Mouse (Mus musculus) frontal cortex, postnatal 14 days (tissue): Measurements from ENCODE around the gene Glt28d2.
"Not testable (repeated sequence)": the region's sequence is repeated elsewhere in the genome, so short reads cannot be mapped to it uniquely, and the experiment has no call there.

Experiments
- DNase-seq, 2 experiments: peaks; one replicate each; pipeline ENCODE4 v3.0.0; 2022; ENCODE audit warnings: low spot score in 2 of 2

Gene Glt28d2

DNA sequence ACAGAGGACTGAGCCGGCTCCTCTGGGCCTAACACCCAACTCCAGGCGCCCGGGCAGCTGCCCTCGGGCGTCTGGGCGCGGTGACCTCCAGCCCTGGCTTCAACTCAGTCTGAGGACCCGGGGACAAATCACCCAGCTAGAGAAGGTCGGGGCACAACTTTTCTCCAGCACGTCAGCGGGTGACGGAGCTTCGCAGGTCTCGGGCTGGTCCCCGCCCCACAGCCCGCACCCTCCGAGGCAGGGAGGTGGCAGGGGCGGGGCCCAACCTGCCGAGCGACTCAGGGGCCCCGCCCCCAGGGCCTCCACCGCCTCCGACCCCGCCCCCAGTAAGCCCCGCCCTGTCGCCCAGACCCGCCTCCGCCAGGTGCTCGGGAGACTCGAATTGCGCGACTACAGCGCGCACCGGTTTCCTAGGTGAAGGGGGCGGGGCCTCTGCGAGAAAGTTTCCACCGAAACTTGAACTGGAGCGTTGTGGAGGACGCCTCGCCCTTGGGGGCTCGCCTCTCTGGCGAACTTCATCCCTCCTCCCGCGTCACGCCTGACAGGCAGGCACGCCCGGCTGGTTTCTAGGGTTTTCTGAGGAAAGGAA is at the start of gene Glt28d2, which contains the start of gene Gm37240:
Glt28d2 (minus strand) TSS at position 278 of the 589 bp plus-strand sequence.
Gm37240 (minus strand) TSS at position 280 of the 589 bp plus-strand sequence.
- DNase-seq = peak; percentile 48 to 50

DNA sequence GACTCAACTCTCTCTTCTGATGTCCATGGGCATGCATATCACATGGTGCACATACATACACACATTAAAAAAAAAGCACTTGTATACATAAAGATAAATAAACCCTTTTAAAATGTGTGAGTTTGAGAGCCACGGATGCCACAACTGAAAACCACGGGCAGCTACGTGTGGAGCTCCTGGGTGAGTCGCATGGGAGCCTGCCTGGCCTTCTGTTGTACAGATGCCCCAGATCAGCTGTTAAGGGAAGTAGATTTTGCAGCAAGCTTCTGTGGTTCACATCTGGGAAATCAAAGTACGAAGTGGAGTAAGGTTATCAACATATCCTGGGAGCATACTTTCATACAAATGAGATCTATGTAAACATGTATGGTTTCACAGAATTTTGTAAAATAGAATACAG is 46.3 kb upstream of the Glt28d2 start:
- DNase-seq = no peak

DNA sequence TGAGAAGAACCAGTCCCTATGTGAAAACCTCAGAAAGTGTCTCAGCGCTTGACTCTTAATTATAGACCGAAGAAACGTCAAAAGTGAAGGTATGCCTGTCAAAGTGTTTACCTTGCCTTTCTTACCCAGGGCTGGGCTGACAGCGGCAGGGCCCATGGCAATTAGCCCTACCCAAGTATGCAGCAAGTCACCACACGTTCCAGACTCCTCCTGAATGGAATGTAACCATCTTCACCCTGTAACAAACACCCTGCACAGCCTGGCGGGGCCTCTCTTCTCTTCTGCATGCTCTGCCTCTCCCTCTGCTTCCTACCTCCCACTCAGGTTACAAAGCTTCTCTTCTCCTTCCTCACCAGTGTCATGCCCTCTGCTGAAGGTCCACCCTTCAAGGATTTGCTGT is 44.5 kb upstream of the Glt28d2 start:
- DNase-seq = no peak

DNA sequence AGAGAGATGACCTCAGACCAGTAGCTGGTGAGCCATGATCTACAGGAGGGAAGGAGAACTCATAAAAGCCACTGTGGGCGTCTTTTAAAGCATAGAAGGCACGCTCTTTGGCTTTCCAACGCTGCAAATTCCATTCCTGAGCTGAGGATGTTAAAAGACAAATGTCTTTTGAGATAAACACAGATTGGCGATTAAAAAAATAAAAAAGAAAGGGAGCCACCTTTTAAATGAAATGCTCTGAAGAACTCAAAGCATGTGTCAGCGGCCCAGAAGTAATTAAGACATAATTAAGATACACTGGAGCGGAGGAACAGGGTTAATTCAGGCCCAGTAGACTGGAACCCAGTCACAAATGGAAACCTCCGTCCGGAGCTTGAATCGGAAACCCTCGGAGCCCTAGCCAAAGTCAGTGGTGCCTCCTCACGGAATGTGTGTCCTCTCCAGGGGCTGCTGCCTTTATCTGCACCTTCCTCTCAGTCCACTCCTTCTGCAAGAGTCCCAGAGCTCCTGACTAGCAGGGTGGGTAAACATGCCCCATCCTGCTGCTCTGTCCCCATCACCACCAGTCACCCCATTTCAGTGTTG is 43.4 kb upstream of the Glt28d2 start:
- DNase-seq = no peak

DNA sequence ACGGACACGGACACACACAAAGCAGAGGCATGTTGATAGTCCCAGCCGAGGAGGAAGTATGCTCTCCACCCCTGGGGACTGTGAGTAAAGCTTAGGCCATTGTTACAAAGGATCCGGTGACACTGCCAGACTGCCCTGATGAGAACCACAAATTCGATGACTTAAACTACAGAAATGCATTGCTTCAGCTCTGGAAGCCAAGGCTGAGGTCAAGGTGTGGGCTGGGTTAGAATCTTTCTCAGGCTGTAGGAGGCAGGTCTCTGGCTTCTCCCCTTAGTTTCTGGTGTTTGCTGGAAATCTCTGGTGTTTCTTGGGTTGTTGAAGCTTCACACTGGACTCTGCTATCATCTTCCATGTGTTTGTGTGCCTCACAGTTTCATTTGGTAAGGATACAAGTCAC is 42.4 kb upstream of the Glt28d2 start:
- no peak for DNase-seq

DNA sequence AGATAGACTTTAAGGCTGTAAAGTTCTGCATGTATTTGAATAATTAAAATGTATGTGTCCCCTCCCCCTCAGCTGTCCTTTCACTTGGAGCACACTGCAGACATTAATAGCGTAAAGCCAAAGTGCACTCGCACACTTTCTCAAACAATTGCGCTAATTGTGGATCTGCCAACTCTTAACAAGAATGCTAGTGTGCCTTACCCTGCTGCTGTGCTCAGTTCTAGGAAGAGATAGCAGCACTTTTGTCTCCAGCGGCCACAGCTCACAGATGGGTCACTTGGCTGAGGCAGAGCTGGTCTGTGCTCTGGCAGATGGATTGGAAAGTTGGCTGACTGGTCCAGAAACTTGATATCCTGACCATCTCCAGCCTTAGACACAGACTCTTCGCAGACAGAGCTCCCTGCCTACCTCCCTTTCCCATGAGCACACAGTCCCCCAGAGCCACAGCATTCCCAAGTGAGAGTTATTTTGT is 40.9 kb upstream of the Glt28d2 start:
- DNase-seq = peak in 1 of 2 experiments; percentile 35

DNA sequence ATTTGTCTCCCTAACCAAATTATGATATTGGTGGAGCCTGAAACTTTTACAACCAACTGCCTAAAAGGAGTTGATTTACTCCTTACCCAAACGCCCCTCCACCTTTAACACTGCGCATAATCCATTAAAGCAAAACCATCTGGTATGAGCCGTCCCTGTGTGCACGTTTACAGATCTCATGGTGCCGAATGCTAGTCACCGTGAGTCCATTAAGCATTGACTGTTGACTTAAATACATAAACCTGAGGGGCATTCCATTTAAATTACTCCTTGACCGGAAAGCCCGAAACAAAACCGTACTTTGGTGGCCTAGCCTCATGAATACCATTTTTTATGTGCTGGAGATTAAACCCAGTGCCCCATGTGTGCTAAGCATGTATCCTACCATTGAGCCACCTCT is 40.0 kb upstream of the Glt28d2 start:
- no peak for DNase-seq

DNA sequence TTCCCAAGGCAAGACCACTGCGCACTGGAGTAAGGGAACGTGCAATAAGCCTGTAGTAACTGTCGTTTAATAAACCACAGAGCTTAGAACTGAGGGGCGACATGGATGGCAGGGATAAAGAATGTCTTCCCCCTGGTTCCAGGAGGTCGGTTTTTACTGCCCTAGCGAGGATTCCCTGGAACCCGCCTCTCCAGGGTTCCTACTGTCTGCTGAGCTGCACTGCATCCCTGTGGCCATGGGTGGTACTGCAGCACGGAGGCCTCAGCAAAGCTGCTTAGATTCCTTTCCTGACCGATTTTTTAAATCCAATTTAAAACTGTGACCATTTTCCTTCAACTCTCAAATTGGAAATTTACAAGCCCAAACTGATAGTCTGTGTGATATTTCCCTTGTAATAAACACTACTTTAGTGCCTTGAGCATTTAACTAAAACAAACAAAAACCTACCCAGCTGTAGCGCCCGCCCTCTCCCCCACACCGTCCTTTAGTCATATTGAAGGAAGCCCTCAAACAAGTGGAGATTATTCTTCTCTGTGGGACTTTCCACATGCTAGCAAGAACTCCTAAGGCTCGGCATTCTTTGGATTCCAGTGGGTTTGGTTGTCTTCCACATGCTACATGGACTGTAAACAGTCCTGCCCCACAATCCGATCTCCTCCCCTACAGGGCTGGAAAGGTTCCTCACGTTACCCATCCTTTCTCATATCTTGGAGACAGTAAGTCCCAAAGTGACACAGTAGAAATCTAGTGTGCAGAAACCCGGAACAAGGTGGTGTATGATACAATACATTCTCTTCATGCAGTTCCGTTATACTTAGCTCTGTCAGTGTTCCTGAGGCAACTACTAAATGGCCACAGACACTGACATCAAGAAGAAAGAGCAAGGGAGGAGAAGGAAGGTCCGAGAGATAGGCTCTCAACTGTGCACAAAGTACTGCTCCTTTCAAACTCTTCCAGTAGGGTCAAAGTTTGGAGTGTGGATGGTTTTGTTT is 36.9 kb upstream of the Glt28d2 start:
- peak; percentile 65 to 87 for DNase-seq

DNA sequence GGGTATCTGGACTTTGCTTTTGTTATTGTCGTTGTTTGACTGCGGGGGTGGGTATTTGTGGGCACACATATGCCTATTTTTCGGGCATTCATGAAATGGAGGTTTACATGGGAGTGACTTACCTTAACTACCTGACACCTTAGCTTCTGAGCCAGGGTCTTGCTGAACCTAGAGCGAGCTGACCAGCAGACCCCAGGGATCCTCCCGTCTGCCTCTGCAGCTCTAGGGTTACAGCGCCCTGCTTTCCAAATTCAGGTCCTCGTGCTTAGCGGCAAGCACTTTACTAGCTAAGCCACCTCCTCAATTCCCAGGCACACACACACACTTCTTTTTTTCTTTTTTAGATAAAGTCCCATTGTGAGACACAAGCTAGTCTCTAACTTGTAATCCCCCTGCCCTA is 36.0 kb upstream of the Glt28d2 start:
- no peak for DNase-seq

DNA sequence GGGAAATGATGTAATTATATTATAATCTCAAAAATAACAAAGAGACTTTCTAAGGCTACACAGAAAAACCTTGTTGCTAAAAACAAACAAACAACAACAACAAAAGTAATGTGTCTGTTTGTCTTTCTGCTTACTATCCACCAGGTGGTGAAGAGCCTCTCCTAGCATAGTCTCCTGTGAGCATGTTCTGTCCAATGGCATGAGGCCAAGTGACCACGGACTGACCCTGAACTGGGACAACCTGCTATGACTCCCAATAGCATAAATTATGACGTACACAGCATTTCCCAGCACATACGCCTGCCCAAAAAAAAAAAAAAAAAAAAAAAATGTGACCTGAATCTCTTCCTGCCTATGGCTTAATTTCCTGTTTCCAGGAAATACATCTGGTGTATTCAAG is 35.0 kb upstream of the Glt28d2 start:
- no peak for DNase-seq

DNA sequence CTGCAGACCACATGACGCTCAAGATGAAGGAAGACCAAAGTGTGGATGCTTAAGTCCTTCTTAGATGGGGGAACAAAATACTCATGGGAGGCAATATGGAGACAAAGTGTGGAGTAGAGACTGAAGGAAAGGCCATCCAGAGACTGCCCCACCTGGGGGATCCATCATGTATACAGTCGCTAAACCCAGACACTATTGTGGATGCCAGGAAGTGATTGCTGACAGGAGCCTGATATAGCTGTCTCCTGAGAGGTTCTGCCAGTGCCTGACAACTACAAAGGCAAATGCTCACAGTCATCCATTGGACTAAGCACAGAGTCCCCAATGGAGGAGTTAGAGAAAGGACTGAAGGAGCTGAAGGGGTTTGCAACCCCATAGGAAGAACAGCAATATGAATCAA is 33.4 kb upstream of the Glt28d2 start:
- not testable (repeated sequence) for DNase-seq

DNA sequence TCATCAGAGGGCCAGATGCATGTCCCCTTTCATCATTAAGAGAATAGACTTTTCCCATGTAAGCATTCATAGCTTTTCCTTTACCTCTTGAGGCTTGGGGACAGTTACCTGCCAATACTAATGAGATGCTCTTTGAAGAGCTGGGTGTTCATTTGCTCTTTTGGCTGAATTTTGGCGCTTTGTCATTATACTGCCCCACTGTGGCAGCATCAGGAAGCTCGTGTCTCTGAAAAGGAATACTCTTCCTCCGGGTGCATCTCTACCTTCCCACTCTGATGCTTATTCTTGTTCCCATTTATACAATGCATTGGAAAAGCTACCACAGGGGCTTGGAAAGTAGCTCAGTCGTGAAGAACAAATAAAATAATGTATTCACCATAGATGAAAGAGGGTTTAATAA is 30.3 kb upstream of the Glt28d2 start:
- peak; percentile 11 to 30 for DNase-seq

DNA sequence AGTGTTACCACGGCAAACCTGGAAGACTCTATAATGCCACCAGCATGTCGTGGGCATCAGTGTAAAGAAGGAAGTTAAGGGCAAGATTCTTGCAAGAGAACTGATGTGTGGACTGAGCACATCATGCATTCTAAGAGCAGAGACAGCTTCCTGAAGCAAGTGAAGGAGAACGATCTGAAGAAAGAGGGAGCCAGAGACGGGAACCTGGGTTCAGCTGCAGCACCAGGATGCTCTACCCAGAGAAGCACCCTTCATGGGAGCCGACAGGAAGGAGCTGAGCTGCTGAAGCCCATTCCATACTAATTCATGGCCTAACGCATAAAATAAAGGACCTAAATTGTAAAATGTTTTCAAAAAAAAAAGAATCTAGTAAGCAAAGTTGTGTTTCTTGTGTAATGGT is 27.5 kb upstream of the Glt28d2 start:
- DNase-seq = no peak

DNA sequence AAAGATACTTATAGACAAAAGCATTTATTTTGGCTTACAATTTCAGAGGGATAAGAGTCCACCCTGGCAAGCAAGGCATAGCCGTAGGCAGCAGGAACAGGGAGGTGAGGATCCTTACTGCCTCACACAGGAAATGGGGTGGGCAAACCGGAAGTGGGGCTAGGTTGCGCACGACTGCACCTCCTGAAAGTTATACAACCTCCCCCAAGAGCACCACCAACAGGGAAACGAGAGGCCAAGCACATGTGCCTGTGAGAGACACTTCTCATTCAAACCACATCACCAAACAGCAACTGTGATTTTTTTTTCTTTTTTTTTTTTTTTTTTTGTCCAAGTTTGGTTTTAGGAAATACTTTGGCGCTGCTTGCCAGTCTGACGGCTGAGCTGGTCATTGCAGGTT is 19.8 kb upstream of the Glt28d2 start:
- no peak for DNase-seq

DNA sequence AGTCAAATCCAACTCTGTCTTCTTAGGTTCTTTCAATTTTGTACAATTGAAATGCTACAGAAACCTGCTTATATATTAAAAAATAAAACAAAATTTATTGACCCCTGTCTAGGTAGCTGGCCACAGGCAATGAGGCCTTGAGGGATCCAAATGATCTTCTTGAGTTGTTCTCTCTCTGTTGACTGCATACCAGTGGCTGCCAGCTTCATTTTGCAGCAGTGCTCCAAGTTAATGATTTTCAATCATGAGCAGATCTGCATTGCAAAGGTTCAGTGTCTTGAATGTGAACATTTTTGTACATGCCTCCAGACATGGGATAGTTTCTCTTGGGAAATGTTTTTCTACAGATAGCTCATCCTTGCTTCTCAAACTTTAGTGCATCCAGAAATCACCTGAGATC is 17.1 kb upstream of the Glt28d2 start:
- DNase-seq = no peak

DNA sequence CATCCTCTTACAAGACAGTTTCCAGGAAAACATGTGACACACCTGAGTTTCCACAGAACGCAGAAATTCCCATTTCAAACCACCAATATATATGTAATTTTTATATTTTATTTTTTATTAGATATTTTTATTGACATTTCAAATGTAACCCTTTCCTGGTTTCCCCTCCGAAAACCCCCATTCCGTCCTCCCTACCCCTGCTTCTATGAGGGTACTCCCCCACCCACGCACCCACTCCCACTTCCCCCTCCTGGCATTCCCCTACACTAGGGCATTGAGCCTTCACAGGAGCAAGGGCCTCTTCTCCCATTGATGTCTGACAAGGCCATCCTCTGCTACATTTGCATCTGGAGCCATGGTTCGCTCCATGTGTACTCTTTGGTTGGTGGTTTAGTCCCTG is 7.7 kb upstream of the Glt28d2 start:
- no peak for DNase-seq

DNA sequence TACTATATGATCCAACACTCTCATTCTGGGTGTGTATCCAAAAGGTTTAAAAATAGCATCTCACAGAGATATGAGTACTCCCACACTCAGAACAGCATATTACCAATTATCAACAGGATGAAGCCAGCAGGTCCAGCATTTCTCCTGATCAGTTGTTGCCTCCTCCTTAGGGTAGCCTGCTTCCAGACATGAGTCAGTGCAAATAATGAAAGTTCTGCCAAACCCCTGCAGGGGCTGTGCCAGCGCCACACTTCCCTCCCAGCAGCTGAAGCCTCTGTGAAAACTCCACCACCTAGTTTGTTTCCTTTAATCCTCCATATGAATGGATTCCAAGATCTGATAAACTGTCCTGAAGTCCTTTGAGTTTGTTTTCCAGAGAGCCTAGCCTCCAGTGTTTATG is 4.3 kb upstream of the Glt28d2 start:
- no peak for DNase-seq

DNA sequence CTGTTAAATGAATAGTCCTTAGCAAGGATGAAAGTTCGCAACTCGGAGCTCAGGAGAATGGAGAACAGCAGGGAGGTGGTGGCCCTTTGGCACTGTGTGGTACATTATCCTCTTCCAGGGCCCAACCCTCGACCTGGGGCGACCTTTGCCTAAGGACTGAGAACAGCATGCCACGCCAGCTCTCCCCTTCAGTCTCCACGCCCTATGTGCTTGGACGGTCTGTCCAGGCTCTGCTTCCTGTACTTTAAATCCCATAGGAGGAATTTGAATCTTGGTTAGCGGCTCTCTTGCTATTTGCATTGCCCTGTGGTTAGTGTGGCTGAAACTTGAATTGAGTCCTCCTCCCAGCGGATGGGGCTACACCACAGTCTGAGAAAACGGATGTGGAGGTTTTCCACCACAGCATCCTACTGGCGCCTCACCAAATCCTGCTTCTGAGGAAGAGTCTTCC is 930 bp upstream of the Glt28d2 start:
- DNase-seq = no peak

DNA sequence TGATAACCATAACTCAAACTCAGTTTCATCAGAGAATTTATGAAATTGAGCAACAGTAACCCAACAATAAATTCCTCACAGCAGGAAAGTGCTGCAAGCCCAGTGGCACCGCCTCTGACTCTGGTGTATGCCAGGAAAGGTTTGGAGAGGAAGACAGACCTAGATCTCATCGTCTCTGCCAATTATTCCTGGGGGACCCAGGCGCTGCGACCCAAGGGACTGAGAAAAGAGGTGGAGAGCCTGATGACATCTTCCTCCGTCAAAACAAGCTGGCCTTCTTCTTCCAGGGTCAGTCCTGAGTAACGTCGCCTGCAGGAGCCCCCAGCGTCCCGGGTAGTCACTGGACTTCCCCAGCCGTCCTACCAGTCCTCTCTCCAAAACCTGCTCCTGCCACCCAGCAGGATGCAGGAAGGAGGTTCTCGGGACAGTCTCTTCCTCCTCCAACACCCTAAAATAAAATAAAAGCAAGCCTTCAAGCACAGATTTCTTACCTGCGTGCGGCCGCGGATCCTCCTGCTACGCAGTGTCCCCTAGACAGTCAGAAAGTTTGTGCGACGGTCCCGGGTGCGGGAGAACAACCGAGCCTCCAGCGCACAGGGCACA is 579 bp downstream of the Glt28d2 start:
- no peak for DNase-seq

DNA sequence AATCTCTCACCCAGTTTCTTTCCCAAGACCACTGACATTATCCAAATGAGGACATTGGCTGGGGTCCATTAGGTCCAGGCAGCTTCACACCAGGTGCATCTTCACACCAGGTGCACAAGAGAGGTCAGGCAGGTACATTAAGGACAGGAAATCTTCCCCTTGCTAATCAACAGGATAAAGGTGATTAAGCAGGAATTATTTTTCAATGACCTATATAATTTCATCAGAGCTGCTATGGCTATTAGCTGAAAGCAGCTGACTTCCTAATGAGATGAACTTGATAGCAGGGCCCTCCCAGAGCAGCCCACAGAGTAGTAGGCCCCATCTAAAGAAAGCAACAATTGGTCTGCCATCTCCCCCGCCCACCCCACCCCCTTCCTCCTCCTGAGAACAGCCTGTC is 1.4 kb downstream of the Glt28d2 start:
- no peak for DNase-seq

DNA sequence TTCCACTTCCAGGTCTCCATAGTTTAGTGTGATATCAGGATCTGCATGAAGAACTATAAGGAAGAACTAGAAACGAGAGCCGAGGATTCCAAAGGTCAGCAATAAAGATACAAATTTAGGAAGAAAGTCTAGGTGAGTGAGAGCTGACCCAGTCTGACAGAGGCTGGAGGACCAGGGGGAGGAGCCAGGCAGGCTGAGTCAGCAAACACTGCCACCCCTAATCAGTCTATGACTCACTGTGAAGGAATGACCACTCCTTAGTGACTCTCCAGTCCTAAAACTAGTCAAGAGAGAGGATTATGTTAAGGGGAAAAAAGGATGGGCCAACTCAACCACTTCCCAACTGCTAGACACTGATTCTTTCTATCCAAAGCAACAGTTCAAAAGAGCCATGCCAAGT is 6.6 kb downstream of the Glt28d2 start:
- DNase-seq = no peak

DNA sequence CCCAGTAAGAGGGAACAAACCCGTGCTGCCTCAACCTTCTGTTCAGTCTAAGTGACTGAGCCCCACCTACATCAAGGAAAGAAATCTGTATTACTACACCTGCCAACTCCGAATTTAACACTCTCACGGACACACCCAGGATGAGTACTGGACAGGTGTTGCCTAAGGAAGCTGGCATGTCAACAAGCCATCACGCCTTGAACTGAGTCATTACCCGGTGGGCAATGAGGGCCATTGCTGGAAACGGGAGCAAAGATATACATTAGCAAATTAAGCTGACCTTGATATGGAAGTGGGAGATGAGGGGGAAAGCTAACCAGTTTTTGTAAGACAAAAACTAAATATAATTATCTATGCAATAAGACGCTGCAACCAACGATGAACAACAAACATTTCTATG is 7.2 kb downstream of the Glt28d2 start:
- no peak for DNase-seq
